Mouse (Mus musculus): ENCODE data around the gene Atrn. TPM values are rescaled to one million over a fixed set of nuclear protein-coding genes. Genes with fewer than 3 reads are reported as not detected.

The Atrn gene
- polyA plus RNA-seq, 1 experiment from 2014 or later: 8.4 TPM

DNA sequence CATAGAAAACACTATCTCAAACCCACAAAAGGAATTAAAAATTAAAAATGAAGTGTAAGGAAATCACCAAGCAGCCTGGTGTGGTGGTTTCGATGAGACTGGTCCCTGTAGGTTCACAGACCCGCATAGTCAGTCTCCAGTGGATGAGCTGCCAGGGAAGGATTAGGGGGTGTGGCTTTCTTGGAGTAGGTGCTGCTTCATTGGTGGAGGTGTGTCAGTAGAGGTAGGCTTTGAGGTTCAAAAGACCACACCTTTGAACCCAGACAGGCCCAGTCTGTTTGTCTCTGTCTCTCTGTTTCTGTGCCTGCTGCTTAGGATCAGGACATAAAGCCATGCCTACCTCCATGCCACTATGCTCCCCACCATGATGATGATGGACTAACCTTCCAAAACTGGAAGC lies 7.5 kb upstream of the Atrn start:
- H3K9me3 ChIP-seq (replicated peaks; ENCODE audit: control insufficient read depth, low read length): no peaks in the 10 kb centered on the region
- no peaks in the 10 kb centered on the region for H3K27me3 ChIP-seq (ENCODE audit: control insufficient read depth, insufficient read depth, low read length)
- ATAC-seq (replicated peaks; ENCODE audit: insufficient number of reproducible peaks, low FRiP score, low TSS enrichment, low read depth) (no peak), DNase-seq (ENCODE audit: low spot score) (no peak)
- no peak overlapping the region for H3K27ac ChIP-seq (replicated peaks; ENCODE audit: low read depth, low read length)
- no peak overlapping the region for H3K4me2 ChIP-seq (ENCODE audit: low read depth, low read length)
- no peak overlapping the region for H3K4me3 ChIP-seq (ENCODE audit: low read depth, low read length)
- H3K4me1 ChIP-seq (ENCODE audit: control insufficient read depth, insufficient read depth, low read length): no peaks in the 10 kb centered on the region
- 87% methylated on average over 2 of the region's 2 CpGs for WGBS
- H3K36me3 ChIP-seq (replicated peaks; ENCODE audit: control insufficient read depth, insufficient read depth, low read depth, low read length): no peaks in the 10 kb centered on the region
- H3K9ac ChIP-seq (replicated peaks; ENCODE audit: low read length): no peak overlapping the region

DNA sequence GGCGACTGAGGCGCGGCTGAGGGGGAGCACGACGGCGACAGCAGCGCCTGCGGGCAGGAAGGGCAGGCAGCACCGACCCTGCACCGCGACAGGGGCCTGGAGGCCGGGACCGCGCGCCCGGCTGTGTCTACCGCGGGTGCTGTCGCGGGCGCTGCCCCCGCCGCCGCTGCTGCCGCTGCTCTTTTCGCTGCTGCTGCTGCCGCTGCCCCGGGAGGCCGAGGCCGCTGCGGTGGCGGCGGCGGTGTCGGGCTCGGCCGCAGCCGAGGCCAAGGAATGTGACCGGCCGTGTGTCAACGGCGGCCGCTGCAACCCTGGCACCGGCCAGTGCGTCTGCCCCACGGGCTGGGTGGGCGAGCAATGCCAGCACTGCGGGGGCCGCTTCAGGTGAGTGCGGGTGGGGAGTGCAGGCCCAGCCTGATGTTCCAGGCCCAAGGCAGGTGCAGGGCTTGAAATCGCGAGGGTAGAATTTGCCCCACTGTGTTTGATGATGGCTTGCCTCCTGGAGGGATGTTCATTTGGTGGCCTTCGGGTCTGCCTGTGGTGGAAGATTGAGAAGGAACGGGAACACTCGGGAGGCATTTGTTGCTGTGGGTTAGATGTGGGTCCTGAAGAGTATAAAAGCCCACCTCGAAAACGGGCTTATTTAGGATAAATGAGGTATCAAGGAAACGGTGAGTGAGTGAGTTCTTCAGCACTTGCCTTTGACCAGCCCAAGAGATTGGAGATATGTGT lies 455 bp downstream of the Atrn start:
- Histone ChIP-seq H3K4me2 (ENCODE audit: low read depth, low read length) (peak overlapping the region; percentile 92), H3K4me3 (ENCODE audit: low read depth, low read length) (peak overlapping the region; percentile 99), H3K4me1 (ENCODE audit: control insufficient read depth, insufficient read depth, low read length) (no peaks in the 10 kb centered on the region), H3K9ac (replicated peaks; ENCODE audit: low read length) (peak overlapping the region; percentile 88), H3K9me3 (replicated peaks; ENCODE audit: control insufficient read depth, low read length) (no peaks in the 10 kb centered on the region), H3K27me3 (ENCODE audit: control insufficient read depth, insufficient read depth, low read length) (no peaks in the 10 kb centered on the region), H3K27ac (replicated peaks; ENCODE audit: low read depth, low read length) (peak overlapping the region; percentile 35; the same call in 1 of the 2 replicates), H3K36me3 (replicated peaks; ENCODE audit: control insufficient read depth, insufficient read depth, low read depth, low read length) (no peaks in the 10 kb centered on the region)
- WGBS: under 1% methylated on average over 50 of the region's 58 CpGs
- DNase-seq (ENCODE audit: low spot score) (peak; percentile 6), ATAC-seq (replicated peaks; ENCODE audit: insufficient number of reproducible peaks, low FRiP score, low TSS enrichment, low read depth) (peak; percentile 48; the same call in 1 of the 2 replicates)

DNA sequence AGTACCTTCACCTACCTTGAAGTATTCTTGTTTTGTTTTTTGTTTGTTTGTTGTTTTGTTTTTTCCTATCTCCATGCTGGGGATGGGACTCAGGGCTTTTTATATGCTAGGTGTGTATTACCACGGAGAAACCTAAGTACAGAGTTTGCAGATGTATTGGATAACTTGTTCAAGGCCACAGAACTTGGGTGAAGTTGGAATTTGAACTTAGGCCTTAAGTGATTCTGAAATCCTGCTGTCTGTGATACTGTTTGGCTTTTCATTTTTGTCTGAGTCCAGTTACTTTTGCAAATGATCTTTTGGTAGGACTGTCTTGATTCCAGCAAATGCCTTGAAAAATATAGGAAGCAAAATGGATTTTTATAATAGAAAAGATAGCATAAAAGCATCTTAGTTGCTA lies 5.4 kb downstream of the Atrn start:
- Histone ChIP-seq H3K36me3 (replicated peaks; ENCODE audit: control insufficient read depth, insufficient read depth, low read depth, low read length) (no peaks in the 10 kb centered on the region), H3K4me1 (ENCODE audit: control insufficient read depth, insufficient read depth, low read length) (no peaks in the 10 kb centered on the region), H3K9me3 (replicated peaks; ENCODE audit: control insufficient read depth, low read length) (no peaks in the 10 kb centered on the region), H3K27ac (replicated peaks; ENCODE audit: low read depth, low read length) (no peak overlapping the region), H3K4me3 (ENCODE audit: low read depth, low read length) (no peak overlapping the region), H3K27me3 (ENCODE audit: control insufficient read depth, insufficient read depth, low read length) (no peaks in the 10 kb centered on the region), H3K4me2 (ENCODE audit: low read depth, low read length) (no peak overlapping the region), H3K9ac (replicated peaks; ENCODE audit: low read length) (no peak overlapping the region)
- ATAC-seq (replicated peaks; ENCODE audit: insufficient number of reproducible peaks, low FRiP score, low TSS enrichment, low read depth) (no peak), DNase-seq (ENCODE audit: low spot score) (no peak)
- WGBS: 78% methylated on average over 1 of the region's 1 CpGs

DNA sequence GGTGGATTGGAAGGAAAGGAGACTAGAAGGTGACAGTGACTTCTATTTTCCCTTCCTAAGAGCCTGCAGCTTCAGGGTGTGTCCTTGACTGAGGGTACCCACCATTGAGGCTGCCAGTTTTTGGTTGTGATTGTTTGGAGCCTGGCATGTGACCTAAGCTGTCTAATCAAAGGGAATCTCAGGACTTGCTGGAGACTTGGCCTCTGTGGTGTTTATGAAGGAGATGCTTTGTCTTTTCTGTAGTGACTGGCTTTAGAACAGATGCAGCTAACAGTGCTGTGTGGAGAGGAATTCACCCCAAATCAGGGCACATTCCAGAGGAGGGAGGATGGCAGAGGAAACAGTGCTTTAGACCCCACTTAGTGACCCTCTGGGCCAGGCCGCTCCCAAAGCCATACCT lies 8.6 kb downstream of the Atrn start:
- H3K27ac ChIP-seq (replicated peaks; ENCODE audit: low read depth, low read length): no peak overlapping the region
- no peaks in the 10 kb centered on the region for H3K36me3 ChIP-seq (replicated peaks; ENCODE audit: control insufficient read depth, insufficient read depth, low read depth, low read length)
- H3K4me2 ChIP-seq (ENCODE audit: low read depth, low read length): no peak overlapping the region
- H3K9ac ChIP-seq (replicated peaks; ENCODE audit: low read length): no peak overlapping the region
- H3K27me3 ChIP-seq (ENCODE audit: control insufficient read depth, insufficient read depth, low read length): no peaks in the 10 kb centered on the region
- DNase-seq (ENCODE audit: low spot score) (peak; percentile 5), ATAC-seq (replicated peaks; ENCODE audit: insufficient number of reproducible peaks, low FRiP score, low TSS enrichment, low read depth) (no peak)
- H3K4me3 ChIP-seq (ENCODE audit: low read depth, low read length): no peak overlapping the region
- 48% methylated on average over 1 of the region's 1 CpGs for WGBS
- H3K9me3 ChIP-seq (replicated peaks; ENCODE audit: control insufficient read depth, low read length): no peaks in the 10 kb centered on the region
- no peaks in the 10 kb centered on the region for H3K4me1 ChIP-seq (ENCODE audit: control insufficient read depth, insufficient read depth, low read length)

DNA sequence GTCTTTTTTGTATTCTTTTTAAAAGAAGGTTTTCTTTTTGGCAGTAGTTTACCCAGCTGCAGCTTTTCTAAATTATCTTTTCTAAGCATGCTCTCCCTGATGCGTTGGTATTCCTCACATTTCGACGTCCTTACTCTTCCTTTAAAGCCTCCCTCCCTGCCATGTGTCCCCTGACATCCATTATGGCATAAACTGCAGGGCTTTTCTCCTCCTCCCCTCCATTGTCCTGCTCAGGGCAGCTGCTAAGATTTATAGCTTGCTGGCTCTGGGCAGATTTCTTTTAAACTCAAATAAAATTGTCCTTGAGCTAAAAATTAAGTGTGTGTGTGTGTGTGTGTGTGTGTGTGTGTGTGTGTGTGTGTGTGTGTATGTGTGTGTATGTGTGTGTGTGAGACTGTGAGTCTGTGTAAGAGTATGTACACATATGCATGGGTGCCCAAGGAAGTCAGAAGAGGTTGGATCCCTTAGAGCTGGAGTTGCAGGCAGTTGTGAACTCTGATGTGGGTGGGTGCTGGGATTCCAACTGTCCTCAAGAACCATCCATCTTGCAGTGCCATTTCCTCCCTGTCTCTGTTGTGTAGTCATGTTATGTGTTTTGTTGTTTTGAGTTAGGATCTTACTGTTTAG lies 10.3 kb downstream of the Atrn start:
- 40% methylated on average over 3 of the region's 3 CpGs for WGBS
- no peak for ATAC-seq (replicated peaks; ENCODE audit: insufficient number of reproducible peaks, low FRiP score, low TSS enrichment, low read depth)
- H3K27ac ChIP-seq (replicated peaks; ENCODE audit: low read depth, low read length): no peak overlapping the region

DNA sequence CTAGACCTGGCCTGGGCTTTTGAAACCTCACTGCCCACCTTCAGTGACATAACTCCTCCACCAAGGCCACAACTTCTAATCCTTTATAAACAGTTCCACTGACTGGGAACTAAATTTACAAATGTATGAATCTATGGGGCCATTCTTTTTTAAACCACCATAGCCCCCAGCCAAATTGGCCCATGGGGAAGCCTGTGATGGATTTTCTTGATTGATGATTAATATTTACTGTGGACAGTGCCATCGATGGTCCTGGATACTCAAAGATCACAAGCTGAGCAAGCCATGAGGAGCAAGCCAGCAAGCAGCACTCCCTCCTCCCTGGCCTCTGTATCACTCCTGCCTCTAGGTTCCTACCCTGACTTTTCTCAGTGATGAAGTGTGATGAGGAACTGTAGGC lies 11.4 kb downstream of the Atrn start:
- Histone ChIP-seq H3K4me2 (ENCODE audit: low read depth, low read length) (no peak overlapping the region), H3K27me3 (ENCODE audit: control insufficient read depth, insufficient read depth, low read length) (no peaks in the 10 kb centered on the region), H3K9ac (replicated peaks; ENCODE audit: low read length) (no peak overlapping the region), H3K9me3 (replicated peaks; ENCODE audit: control insufficient read depth, low read length) (no peaks in the 10 kb centered on the region), H3K4me1 (ENCODE audit: control insufficient read depth, insufficient read depth, low read length) (no peaks in the 10 kb centered on the region), H3K4me3 (ENCODE audit: low read depth, low read length) (no peak overlapping the region), H3K36me3 (replicated peaks; ENCODE audit: control insufficient read depth, insufficient read depth, low read depth, low read length) (no peaks in the 10 kb centered on the region), H3K27ac (replicated peaks; ENCODE audit: low read depth, low read length) (no peak overlapping the region)
- ATAC-seq (replicated peaks; ENCODE audit: insufficient number of reproducible peaks, low FRiP score, low TSS enrichment, low read depth): no peak
- 92% methylated on average over 1 of the region's 1 CpGs for WGBS
- DNase-seq (ENCODE audit: low spot score): no peak

More for the DNA sequence above, 10.3 kb downstream of the Atrn start:
- Histone ChIP-seq H3K4me2 (ENCODE audit: low read depth, low read length) (no peak overlapping the region), H3K4me3 (ENCODE audit: low read depth, low read length) (no peak overlapping the region), H3K9me3 (replicated peaks; ENCODE audit: control insufficient read depth, low read length) (no peaks in the 10 kb centered on the region), H3K9ac (replicated peaks; ENCODE audit: low read length) (no peak overlapping the region), H3K4me1 (ENCODE audit: control insufficient read depth, insufficient read depth, low read length) (no peaks in the 10 kb centered on the region), H3K27me3 (ENCODE audit: control insufficient read depth, insufficient read depth, low read length) (no peaks in the 10 kb centered on the region), H3K36me3 (replicated peaks; ENCODE audit: control insufficient read depth, insufficient read depth, low read depth, low read length) (no peaks in the 10 kb centered on the region)
- DNase-seq (ENCODE audit: low spot score): no peak

DNA sequence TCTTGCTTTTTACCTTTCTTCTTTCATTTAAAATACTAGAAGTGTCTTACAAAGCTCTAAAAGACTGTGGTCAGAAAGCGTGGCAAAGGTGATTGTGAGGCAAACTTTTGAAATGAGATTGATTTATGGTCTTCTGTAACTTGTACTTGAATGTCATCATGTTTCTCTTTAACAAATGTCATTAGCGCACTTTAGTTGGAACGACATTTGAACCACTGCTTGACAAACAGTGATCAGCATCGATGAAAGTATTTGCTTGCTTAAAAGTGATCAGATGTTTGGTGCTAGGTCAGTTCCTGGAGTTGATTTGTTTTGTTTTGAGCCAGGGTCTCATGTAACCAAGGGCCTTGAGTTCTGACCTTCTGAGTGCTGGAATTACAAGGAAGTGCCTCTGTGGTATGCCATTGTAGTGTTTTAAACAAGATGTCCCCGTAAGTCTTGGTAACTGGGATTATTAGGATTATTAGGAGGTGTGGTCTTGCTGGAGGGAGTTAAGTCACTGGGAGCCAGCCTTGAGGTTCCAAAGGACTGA lies 12.8 kb downstream of the Atrn start:
- H3K9ac ChIP-seq (replicated peaks; ENCODE audit: low read length): no peak overlapping the region
- WGBS: 60% methylated on average over 5 of the region's 5 CpGs
- H3K9me3 ChIP-seq (replicated peaks; ENCODE audit: control insufficient read depth, low read length): no peaks in the 10 kb centered on the region
- H3K36me3 ChIP-seq (replicated peaks; ENCODE audit: control insufficient read depth, insufficient read depth, low read depth, low read length): no peaks in the 10 kb centered on the region
- no peak overlapping the region for H3K27ac ChIP-seq (replicated peaks; ENCODE audit: low read depth, low read length)
- ATAC-seq (replicated peaks; ENCODE audit: insufficient number of reproducible peaks, low FRiP score, low TSS enrichment, low read depth) (no peak), DNase-seq (ENCODE audit: low spot score) (no peak)
- H3K27me3 ChIP-seq (ENCODE audit: control insufficient read depth, insufficient read depth, low read length): no peaks in the 10 kb centered on the region
- no peak overlapping the region for H3K4me2 ChIP-seq (ENCODE audit: low read depth, low read length)
- no peak overlapping the region for H3K4me3 ChIP-seq (ENCODE audit: low read depth, low read length)
- no peaks in the 10 kb centered on the region for H3K4me1 ChIP-seq (ENCODE audit: control insufficient read depth, insufficient read depth, low read length)

DNA sequence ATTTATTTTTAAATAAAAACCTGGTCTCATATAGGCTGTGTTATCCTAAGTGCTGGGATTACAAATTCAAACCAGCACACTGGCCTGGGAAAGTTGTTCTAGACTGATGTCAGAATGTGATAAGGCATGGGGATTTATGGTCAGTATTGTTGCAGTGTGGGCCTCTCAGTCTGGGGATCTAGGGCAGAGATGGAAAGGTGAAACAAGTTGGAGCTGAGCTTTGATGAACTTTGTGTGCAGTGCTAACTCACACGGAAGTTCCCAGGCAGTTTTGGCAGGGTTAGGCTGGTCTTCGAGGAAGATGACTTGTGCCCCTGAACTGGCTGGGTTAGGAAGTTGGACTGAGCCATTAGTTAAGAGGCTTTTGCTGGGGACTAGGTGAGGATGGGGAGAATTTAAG lies 18.7 kb downstream of the Atrn start:
- WGBS: 76% methylated on average over 2 of the region's 2 CpGs
- DNase-seq (ENCODE audit: low spot score) (no peak), ATAC-seq (replicated peaks; ENCODE audit: insufficient number of reproducible peaks, low FRiP score, low TSS enrichment, low read depth) (no peak)
- no peaks in the 10 kb centered on the region for H3K4me1 ChIP-seq (ENCODE audit: control insufficient read depth, insufficient read depth, low read length)
- H3K27ac ChIP-seq (replicated peaks; ENCODE audit: low read depth, low read length): no peak overlapping the region
- H3K9me3 ChIP-seq (replicated peaks; ENCODE audit: control insufficient read depth, low read length): no peaks in the 10 kb centered on the region
- H3K9ac ChIP-seq (replicated peaks; ENCODE audit: low read length): no peak overlapping the region
- no peaks in the 10 kb centered on the region for H3K27me3 ChIP-seq (ENCODE audit: control insufficient read depth, insufficient read depth, low read length)
- H3K4me2 ChIP-seq (ENCODE audit: low read depth, low read length): no peak overlapping the region
- no peaks in the 10 kb centered on the region for H3K36me3 ChIP-seq (replicated peaks; ENCODE audit: control insufficient read depth, insufficient read depth, low read depth, low read length)
- H3K4me3 ChIP-seq (ENCODE audit: low read depth, low read length): no peak overlapping the region
